Mouse (Mus musculus) lung, postnatal 14 days (tissue): ENCODE data around the gene S100pbp.
A peak's percentile ranks its signal among the peaks of the same experiment; 100 is the strongest.

Source experiments
- DNase-seq: peaks from one replicate; pipeline ENCODE4 v3.0.0; 2021

S100pbp gene

GRCm38 (mm10) chr4:129220376-129221089 is 31.0 kb upstream of the S100pbp start:
- DNase-seq = no peak

- no peak for DNase-seq
These were observed 29.7 kb upstream of the S100pbp start for GRCm38 (mm10) chr4:129219198-129219597.

GRCm38 (mm10) chr4:129218569-129219175 is 29.1 kb upstream of the S100pbp start:
- no peak for DNase-seq

- DNase-seq = peak; percentile 59
These were observed 23.0 kb upstream of the S100pbp start for GRCm38 (mm10) chr4:129212486-129212885.

- DNase-seq = peak; percentile 51
These were observed 21.9 kb upstream of the S100pbp start for GRCm38 (mm10) chr4:129211461-129211860.

GRCm38 (mm10) chr4:129209504-129209903 is 20.0 kb upstream of the S100pbp start:
- no peak for DNase-seq

- DNase-seq = no peak
These were observed 17.3 kb upstream of the S100pbp start for GRCm38 (mm10) chr4:129206792-129207191.

- no peak for DNase-seq
These were observed 15.1 kb upstream of the S100pbp start for GRCm38 (mm10) chr4:129204655-129205054.

- DNase-seq = no peak
These were observed 8.0 kb upstream of the S100pbp start for GRCm38 (mm10) chr4:129197514-129197913.

- DNase-seq = no peak
These were observed 4.8 kb upstream of the S100pbp start for GRCm38 (mm10) chr4:129194280-129194679.

GRCm38 (mm10) chr4:129191691-129192090 is 2.2 kb upstream of the S100pbp start:
- DNase-seq = no peak

GRCm38 (mm10) chr4:129190538-129190937 is 1.0 kb upstream of the S100pbp start:
- DNase-seq = peak; percentile 19

GRCm38 (mm10) chr4:129188803-129189541 is 555 bp downstream of the S100pbp start:
- peak; percentile 31 for DNase-seq

GRCm38 (mm10) chr4:129188041-129188659 is 1.4 kb downstream of the S100pbp start:
- DNase-seq = no peak

GRCm38 (mm10) chr4:129179560-129179959 is 10.0 kb downstream of the S100pbp start:
- no peak for DNase-seq

GRCm38 (mm10) chr4:129172529-129172928 is 17.0 kb downstream of the S100pbp start:
- no peak for DNase-seq

- no peak for DNase-seq
These were observed 27.8 kb downstream of the S100pbp start for GRCm38 (mm10) chr4:129161581-129162255.

- DNase-seq = no peak
These were observed 28.5 kb downstream of the S100pbp start for GRCm38 (mm10) chr4:129161076-129161475.

- no peak for DNase-seq
These were observed 31.0 kb downstream of the S100pbp start for GRCm38 (mm10) chr4:129158549-129158948.

GRCm38 (mm10) chr4:129157541-129157940 is 32.0 kb downstream of the S100pbp start:
- DNase-seq = no peak

GRCm38 (mm10) chr4:129151276-129151811 is 38.2 kb downstream of the S100pbp start:
- DNase-seq = no peak

- no peak for DNase-seq
These were observed 40.2 kb downstream of the S100pbp start for GRCm38 (mm10) chr4:129149321-129149720.
